Mouse (Mus musculus) granulocyte monocyte progenitor cell, adult 5-6 weeks (primary cell): ENCODE results near the gene Glrx. TPM values are rescaled to one million over a fixed set of nuclear protein-coding genes. Genes with fewer than 3 reads are reported as not detected.

Source experiments
- ATAC-seq: replicated peaks from 2 replicates; pipeline ENCODE4 v1.8.0; 2016; ENCODE audit warnings: mild to moderate bottlenecking, moderate TSS enrichment, inconsistent platforms; ENCODE audit not compliant: poor library complexity, severe bottlenecking
- total RNA-seq, 2 experiments: library from RNA; stranded (forward) in 1 of 2; stranded (reverse) in 1 of 2; fragments of 200-712, 200-1000 nt in 1 of 2; fragments of >200 nt in 1 of 2; fragmentation: Nextera tagmentation in 1 of 2; gene quantifications; 2 replicates each; pipeline ENCODE4 v1.2.3; 2014 to 2017

Gene Glrx
- total RNA-seq, 2 experiments from 2014 or later = 142 to 158 TPM

- peak; percentile 90 for ATAC-seq
These were observed 38.2 kb downstream of the Glrx start for GRCm38 (mm10) chr13:75877907-75878306.

DNA sequence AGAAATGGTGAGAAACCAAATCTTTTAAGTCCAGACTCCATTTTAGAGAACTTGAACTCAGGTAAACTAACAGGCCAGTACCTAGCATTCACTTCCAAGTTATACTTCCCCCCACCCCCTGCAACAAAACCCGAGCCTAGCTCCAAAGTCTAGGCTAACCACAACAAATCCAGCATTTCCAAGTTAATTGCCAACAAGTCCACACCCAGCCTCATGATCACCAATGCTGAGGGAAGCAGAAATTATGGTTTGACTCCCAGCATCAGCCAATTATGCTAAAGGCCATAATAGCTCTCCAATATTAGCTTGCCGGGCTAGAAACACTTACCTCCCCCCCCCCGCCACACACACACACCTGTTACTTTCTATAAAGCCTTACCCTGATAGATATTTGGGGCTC is 40.1 kb downstream of the Glrx start:
- ATAC-seq = no peak

- ATAC-seq = no peak
These were observed 40.8 kb downstream of the Glrx start for GRCm38 (mm10) chr13:75880501-75880900.

- no peak for ATAC-seq
These were observed 44.1 kb downstream of the Glrx start for GRCm38 (mm10) chr13:75883792-75884191.

GRCm38 (mm10) chr13:75891868-75892267 is 52.2 kb downstream of the Glrx start:
- ATAC-seq = no peak

- ATAC-seq = peak; percentile 51
These were observed 52.6 kb downstream of the Glrx start for GRCm38 (mm10) chr13:75892291-75892690.

DNA sequence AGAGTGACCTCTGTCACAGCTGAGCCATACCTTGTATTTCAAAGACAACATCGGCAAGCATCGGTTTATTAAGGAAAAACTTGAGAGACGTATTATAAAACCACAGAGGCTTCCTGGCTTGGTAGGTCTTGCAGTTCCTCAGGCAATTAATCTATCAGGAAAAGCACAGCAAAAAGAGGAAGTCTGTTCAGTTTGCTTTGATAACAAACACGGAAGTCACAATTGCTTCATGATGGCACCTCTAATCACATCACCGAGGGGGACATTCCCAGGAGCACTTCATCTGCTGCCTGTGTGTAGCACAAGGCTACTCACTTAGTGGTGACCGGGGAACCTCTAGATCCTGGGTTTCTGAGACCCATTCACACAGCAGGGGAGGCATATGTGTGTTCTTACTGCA is 53.2 kb downstream of the Glrx start:
- ATAC-seq = peak; percentile 99

Other genes starting within 250 kb of the Glrx start
- gene Ell2, start 133.1 kb upstream of the Glrx start, total RNA-seq (2014; fragmentation: Nextera tagmentation) = 2.4 and 3.5 TPM in 2 replicates
- gene Ell2, start 133.1 kb upstream of the Glrx start, total RNA-seq (2017) = 3.6 and 6.7 TPM in 2 replicates
- 3.2 and 8.0 TPM in 2 replicates for gene Rhobtb3, start 104.1 kb downstream of the Glrx start, total RNA-seq (2014; fragmentation: Nextera tagmentation)
- gene Rhobtb3, start 104.1 kb downstream of the Glrx start, total RNA-seq (2017) = 6.7 and 22.0 TPM in 2 replicates
- 1.2 TPM in 1 of 2 replicates, not detected in the other for gene Spata9, start 127.3 kb downstream of the Glrx start, total RNA-seq (2014; fragmentation: Nextera tagmentation)
- gene Spata9, start 127.3 kb downstream of the Glrx start, total RNA-seq (2017) = 0.60 TPM in 1 of 2 replicates, not detected in the other
- gene Rfesd, start 178.9 kb downstream of the Glrx start, total RNA-seq (2014; fragmentation: Nextera tagmentation) = 5.7 and 13.8 TPM in 2 replicates
- gene Rfesd, start 178.9 kb downstream of the Glrx start, total RNA-seq (2017) = 6.2 and 6.7 TPM in 2 replicates
- gene Gpr150, start 217.1 kb downstream of the Glrx start, total RNA-seq (2014; fragmentation: Nextera tagmentation) = 0.64 TPM in 1 of 2 replicates, not detected in the other
- gene Gpr150, start 217.1 kb downstream of the Glrx start, total RNA-seq (2017) = 0.04 and 1.0 TPM in 2 replicates